Mouse (Mus musculus) gastrocnemius, postnatal 10 days (tissue): ENCODE data around the gene Casc3. TPM values are rescaled to one million over a fixed set of nuclear protein-coding genes. Genes with fewer than 3 reads are reported as not detected.

Experiments
- DNase-seq: peaks from one replicate; pipeline ENCODE4 v3.0.0; 2021; ENCODE audit warnings: mixed read lengths
- total RNA-seq, 2 experiments: library from RNA; stranded (reverse); gene quantifications; 2 replicates each; pipeline ENCODE4 v1.2.3; 2021

The Casc3 gene
- total RNA-seq, 2 experiments from 2014 or later, result 19.1 to 26.2 TPM

GRCm38 (mm10) chr11:98870791-98871190 is 66.1 kb downstream of the Casc3 start:
- DNase-seq, result no peak

GRCm38 (mm10) chr11:98871416-98871815 is 66.7 kb downstream of the Casc3 start:
- DNase-seq, result no peak

GRCm38 (mm10) chr11:98872040-98872439 is 67.3 kb downstream of the Casc3 start:
- DNase-seq, result no peak

GRCm38 (mm10) chr11:98873900-98874299 is 69.2 kb downstream of the Casc3 start:
- no peak for DNase-seq

- DNase-seq, result no peak
Measured at GRCm38 (mm10) chr11:98877001-98877400, 72.3 kb downstream of the Casc3 start.

Other genes with a start within 250 kb of the Casc3 start
- gene Ormdl3, start 217.5 kb upstream of the Casc3 start, total RNA-seq, result 10 to 100 TPM; 20.4 to 23.1 TPM
- not detected for gene Lrrc3c, start 206.6 kb upstream of the Casc3 start, total RNA-seq
- 10 to 100 TPM in 1 of 2 experiments, 1 to 10 TPM in 1; 8.2 to 10.3 TPM for gene Gm12355, start 179.2 kb upstream of the Casc3 start, total RNA-seq
- gene Gsdma3, start 178.5 kb upstream of the Casc3 start, total RNA-seq, result under 1 TPM; 0.45 to 0.47 TPM
- not detected for gene Gsdma2, start 158.1 kb upstream of the Casc3 start, total RNA-seq
- not detected for gene Gsdma, start 140.6 kb upstream of the Casc3 start, total RNA-seq
- 100 to 1,000 TPM; 112 to 113 TPM for gene Psmd3, start 122.4 kb upstream of the Casc3 start, total RNA-seq
- not detected for gene Csf3, start 103.6 kb upstream of the Casc3 start, total RNA-seq
- gene Med24, start 75.5 kb upstream of the Casc3 start, total RNA-seq, result 10 to 100 TPM; 47.8 to 52.5 TPM
- gene Thra, start 64.3 kb upstream of the Casc3 start, total RNA-seq, result 100 to 1,000 TPM; 149 to 169 TPM
- 10 to 100 TPM; 42.4 to 58.7 TPM for gene Nr1d1, start 29.6 kb upstream of the Casc3 start, total RNA-seq
- 10 to 100 TPM; 62.6 to 74.1 TPM for gene Msl1, start 9.4 kb upstream of the Casc3 start, total RNA-seq
- 1 to 10 TPM; 1.9 to 2.6 TPM for gene Rapgefl1, start 31.9 kb downstream of the Casc3 start, total RNA-seq
- gene Wipf2, start 58.7 kb downstream of the Casc3 start, total RNA-seq, result 1 to 10 TPM; 6.3 to 9.0 TPM
- gene Cdc6, start 102.9 kb downstream of the Casc3 start, total RNA-seq, result 1 to 10 TPM; 2.3 to 3.5 TPM
- gene Rara, start 122.9 kb downstream of the Casc3 start, total RNA-seq, result 10 to 100 TPM; 22.6 to 31.5 TPM
- gene Gjd3, start 178.1 kb downstream of the Casc3 start, total RNA-seq, result not detected
- 10 to 100 TPM; 33.9 to 43.9 TPM for gene Top2a, start 219.3 kb downstream of the Casc3 start, total RNA-seq
- gene Igfbp4, start 236.3 kb downstream of the Casc3 start, total RNA-seq, result 100 to 1,000 TPM; 172 to 198 TPM